Mouse (Mus musculus) thymus, adult 18-20 months (tissue): ENCODE data around the gene Cxcl9.
A peak's percentile ranks its signal among the peaks of the same experiment; 100 is the strongest.
"Not testable (repeated sequence)": the region's sequence is repeated elsewhere in the genome, so short reads cannot be mapped to it uniquely, and the experiment has no call there.

Experiments
- DNase-seq, 2 experiments: peaks; one replicate each; pipeline ENCODE4 v3.0.0; 2022; ENCODE audit warnings: mixed read lengths in 2 of 2

The Cxcl9 gene

DNA sequence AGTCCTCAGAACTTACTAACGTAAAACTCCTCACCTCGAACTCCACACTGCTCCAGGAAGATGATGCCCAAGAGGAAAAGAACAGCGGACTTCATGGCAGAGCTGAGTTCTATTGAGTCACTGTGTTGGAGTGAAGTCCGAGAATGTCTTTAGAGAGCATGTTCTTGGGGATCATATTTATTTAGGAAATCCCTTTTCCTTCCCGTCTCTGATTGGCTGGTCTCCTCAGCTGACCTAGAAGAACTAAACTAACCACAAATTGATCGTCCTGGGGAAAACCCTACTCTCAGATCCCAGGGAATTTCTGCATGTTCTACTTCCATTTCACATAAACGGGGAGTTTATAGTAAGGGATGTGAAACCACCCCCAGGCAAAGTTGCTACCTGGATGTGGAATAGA lies at the start of gene Cxcl9:
Gene Cxcl9, minus strand, starts transcription at position 151 of the 400 bp plus-strand sequence.
- DNase-seq, result no peak

DNA sequence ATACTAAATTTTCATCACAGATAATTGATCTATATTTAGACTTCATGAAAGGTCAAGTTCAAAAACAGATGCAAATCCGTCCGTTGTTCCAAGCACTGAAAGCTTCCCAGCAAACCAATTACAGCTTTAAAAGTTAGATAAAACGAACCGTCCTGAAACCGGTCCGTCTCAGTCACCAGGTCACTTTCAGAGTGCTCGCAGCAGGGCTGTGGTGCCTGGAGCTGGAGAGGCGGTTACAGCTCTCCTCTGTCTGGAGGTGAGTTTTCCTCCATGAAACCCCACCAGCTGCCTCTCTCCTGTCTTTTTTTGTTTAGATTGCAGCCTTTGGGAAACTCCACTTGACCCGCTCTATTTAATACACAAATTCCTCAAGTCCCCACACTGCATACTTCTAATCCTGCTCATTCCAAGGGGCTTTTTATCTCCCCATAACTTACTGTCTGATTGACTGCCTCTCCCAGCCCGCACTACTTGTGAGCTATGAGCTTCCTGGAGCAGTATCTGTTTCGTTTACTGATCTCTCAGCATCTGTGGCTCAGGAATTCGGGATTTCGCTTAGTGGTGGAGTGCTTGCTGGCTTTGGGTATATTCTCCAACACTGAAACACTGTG lies 49.0 kb upstream of the Cxcl9 start:
- DNase-seq, result no peak

DNA sequence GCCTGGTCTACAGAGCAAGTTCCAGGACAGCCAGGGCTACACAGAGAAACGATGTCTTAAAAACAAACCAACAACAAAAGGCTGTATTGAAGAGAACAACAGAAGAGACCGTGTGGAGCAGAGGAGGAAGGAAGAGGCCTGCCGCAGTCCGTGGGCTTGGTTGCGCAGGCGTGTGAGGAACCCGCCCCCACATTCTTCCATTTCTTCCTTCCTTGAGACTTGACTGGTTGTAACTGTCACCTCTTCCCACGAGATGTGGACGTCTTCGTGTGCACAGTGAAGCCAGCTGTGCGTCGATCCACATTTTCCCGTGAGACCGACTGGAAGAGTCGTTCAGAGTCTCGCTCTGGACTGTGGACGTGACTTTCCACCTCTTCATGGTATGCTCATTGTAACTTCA lies 47.5 kb upstream of the Cxcl9 start:
- peak; percentile 29 to 50 for DNase-seq

DNA sequence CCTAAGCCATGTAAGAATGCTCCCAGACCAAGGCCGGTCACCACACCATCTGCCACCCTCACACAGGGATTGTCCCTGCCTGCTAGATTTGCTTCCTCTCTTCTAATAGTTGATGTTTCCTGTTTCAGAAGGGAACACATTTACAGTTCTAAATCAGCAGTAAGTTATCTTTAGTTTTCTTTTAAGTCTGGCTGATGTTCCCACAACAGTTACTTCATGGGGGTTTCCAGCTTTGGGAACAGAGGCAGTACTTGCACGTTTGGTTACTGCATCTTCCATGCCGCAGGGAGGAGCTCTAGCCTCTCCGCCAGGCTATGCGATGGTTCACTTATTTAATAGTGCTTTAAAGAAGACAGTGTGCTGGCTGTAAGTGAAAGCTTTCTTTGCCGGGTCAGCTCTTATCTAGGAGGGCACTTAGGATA lies 46.9 kb upstream of the Cxcl9 start:
- peak; percentile 17 to 34 for DNase-seq

DNA sequence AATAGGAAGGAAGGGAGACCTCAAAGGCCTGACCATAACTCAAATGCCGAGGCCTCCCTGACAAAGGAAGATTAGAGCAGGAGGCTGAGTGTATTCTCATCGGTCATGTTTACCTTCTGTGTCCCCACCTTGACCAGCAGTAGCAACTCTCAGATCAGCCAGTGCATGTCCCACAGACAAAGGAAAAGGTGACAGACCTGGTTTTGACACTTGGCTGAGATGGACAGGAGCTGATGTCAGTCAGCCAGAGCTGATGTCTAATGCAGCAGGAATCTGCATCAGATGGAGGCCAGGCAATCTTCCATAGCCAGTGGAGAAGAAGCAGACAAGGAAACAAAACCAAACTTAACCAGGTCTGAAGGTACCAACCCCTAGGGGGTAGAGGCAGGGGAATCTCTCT lies 44.7 kb upstream of the Cxcl9 start:
- DNase-seq, result no peak

DNA sequence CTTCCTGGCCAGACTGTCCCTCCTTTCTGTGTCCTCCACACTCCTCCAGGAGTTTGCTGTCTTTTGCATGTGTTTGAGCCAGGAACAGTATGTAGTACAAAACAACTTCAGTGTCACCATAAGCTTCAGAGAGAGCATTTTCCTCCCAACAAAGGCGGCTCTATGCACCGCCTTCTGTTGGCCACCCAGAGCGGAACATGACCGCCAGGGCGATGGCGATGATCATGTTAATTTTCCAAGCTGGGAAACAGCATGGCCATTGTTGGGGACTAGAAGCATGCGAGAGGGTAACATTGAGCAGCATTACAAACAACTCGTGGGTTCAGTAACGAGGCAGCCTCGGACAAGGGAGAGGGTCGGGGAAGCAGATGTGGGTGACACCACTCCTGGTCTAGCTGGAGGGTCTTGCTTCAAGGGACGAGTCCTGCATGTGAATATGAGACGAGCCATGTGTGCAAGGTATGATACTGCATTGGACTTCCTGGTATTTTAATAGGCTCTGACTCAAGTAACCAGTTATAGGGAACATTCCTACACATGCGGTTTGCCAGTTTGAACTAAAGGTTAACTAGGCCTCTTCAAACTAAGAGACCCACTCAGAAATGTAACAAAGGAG lies 43.6 kb upstream of the Cxcl9 start:
- no peak for DNase-seq

DNA sequence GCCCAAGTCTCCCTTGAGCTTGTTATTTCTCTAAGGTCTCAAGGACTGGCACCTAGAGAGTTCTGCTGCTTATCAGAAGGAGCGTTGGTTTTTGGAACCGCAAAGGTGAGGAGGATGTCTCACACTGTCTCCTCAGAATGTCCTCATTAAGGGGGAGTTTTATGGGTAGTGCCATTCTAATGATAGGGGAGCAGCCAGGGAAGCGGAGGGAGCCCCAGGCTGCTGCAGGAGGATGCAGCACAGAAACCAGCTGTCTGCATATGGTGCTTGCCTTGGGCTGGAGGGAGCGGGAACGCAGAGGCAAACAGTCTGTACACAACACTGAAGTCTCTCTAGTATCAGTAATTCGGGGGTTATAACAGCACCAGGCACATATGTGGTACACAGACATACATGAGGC lies 43.0 kb upstream of the Cxcl9 start:
- no peak for DNase-seq

DNA sequence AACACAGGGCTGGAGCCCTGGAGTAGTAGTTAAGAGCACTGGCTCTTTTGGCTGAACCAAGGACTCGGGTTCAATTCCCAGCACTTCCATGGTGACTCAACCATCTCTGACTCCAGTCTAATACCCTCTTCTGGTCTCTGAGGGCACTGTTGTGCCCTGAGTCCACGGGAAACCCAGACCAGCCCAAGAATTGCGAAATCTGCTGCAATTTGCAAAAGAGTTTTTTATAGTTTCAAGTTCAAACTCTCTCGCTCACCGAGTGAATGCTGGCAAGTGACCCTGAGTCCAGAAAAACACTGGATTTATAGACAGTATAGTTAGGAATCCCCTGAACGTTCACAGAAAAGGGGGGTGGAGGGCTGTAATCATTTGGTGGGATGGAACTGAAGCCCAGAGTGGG lies 42.5 kb upstream of the Cxcl9 start:
- DNase-seq, result no peak

DNA sequence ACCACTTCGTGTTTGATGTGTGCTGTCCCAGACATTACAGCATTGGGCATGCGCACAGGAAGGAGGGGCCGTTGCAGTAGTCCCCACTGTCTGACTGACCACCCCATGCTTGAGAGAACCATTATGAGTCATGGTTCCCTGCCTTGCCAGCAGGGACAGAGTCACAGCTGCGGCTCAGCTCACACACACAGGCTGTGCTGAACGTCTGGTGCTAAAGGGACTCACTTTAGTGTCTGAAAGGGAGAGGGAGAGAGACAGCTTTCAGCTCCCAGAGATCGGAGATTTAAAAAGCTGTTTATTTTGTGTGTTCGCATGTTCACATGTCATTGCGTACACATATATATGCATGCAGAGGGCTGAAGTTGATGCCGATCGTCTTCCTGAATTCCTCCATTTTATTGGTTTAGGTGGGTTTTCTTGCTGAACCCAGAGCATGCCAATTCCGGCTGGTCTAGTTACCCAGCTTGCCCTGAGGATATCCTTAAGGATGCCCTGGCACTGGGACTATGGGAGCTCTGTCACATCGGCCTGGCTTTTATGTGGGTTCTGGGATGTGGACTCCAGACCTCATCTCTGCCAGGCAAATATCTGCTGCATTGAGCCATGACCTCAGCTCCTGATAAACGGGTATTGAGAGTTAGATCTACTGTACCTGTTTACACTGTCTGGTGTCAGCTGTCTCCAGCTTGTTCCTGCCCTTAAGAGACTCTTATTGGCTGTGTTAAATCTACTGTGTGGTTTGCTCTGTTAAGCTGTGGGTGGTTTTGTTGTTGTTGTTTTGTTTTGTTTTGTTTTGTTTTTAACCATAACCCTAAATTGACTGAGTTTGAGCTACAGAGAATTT lies 41.5 kb upstream of the Cxcl9 start:
- no peak for DNase-seq

DNA sequence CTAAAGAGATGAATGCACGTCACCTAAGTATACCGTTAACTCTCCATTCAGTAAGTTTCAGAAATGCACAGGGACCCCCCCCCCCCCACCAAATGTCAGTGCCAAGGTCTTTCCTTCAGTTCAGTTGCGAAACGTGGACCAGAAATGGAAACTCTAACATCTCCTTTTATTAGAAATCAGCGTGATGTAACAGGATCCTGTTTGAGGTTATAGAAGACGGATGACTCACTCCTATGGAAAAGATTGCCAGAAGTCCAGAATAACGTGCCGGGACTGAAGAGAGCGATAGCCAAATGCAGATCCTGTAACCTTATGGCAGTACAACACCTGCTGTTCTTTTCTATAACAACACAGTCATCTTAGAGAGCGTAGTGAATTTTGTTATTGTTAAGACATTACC lies 40.5 kb upstream of the Cxcl9 start:
- no peak for DNase-seq

DNA sequence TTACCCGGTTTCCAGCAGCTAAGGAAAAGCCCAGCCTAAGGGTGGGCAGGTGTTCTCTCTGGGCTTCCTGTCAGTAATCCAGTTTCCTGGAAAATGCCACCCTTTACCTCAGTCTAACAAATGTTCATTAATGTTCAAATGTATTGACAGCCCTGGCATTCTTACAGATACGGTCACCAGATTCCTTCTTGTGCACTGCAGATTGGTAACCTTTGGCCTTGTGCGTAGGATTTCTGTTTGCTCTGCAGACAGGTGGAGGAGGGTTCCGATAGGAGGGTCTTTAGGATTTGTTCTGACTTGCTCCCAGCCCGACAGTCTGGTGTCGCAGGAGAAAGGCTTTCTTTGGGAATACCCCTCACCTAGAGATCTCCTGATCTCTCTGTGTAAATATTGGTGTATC lies 38.7 kb upstream of the Cxcl9 start:
- DNase-seq, result no peak

DNA sequence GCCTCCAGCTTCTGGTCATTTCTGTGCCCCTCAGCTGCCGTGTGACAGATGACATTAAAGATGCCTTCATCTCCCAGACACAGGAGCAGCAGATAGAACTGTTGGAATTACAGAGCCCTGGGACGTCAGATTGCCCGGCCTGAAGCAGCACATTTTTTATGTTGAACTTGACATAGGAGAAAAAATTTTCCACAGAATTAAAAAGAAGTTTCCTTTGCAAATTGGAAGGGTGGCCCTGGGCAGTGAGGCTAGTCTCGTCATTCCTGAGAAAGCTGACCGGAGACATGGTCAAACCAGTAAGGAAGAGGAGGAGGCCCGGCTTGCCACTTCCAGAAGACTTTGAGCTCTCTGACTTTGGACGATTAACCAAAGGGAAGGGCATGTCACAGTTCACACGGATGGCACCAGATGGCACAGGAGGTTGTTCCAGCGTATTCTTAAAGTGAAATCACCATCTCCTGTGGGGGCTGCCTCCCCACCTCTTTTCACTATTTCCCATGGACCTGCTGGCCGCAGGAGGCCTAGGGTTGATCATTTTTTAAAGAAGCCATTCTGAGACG lies 37.3 kb upstream of the Cxcl9 start:
- no peak for DNase-seq

DNA sequence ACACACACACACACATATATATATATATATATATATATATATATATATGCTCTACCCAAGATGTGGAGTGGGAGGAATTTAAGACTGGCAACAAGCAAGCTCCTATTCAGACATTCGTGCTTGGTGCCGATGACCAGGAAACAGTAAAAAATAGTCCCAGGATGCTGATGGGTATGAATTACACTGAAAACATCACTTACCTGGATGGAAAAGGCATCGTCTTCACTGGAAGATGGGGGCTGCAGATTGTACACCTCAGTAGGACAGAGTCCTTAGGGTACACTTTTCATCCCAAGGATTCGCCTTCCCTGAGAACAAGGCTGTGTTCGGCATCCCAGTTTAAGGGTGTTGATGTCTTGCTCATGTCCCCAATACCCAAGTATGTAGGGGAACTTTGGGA lies 36.1 kb upstream of the Cxcl9 start:
- no peak for DNase-seq

DNA sequence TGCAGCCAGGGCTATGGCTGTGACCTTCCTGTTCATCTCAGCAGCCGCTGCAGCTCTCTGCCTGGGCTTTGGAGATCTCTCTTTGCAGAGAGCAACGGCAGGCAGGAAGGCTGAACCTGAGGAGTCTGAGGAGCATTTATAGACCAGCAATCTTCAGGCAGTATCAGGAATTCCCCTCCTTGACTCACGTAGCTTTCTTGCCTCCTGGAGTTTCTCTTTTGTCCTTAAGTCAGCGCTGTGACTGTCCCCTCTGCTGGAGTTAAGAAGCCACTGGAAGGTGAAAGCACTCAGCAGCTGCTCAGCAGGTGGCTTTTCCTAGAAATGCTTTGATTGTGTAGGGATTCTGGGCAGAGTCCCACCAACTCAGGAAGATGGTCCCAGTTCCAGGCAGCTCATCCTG lies 35.3 kb upstream of the Cxcl9 start:
- DNase-seq, result no peak

DNA sequence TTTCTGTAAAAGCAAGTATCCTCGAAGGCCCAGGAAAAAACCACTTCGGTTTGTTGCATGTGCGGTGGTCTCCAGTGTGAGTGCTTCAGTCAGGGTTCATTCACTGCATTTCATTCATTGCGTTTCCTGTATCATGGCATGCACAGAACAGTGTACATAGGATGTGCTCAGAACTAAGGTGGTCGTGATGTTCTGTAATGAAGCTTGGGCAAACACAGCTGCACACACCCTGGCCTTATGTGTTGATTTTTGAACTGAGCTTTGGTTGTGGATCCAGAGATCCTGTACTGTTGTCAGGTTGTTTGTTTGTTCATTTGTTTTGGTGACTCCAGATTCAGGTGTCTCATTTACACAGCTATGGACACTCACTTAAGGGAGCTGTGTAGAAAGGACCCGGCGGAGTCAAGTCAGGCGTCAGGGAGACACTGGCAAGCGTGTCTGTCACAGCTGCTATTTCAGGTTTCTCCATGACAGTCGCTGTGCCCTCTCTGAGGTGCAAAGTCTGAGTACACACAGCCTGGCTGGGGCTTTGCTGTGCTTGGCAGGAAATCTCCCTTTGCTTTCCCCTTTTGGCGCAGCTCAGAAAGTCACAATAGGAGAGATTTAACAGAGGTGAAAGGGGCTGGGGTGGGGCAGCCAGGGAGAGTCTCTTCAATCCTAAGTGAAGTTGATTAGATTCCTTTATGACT lies 31.0 kb upstream of the Cxcl9 start:
- DNase-seq, result no peak

DNA sequence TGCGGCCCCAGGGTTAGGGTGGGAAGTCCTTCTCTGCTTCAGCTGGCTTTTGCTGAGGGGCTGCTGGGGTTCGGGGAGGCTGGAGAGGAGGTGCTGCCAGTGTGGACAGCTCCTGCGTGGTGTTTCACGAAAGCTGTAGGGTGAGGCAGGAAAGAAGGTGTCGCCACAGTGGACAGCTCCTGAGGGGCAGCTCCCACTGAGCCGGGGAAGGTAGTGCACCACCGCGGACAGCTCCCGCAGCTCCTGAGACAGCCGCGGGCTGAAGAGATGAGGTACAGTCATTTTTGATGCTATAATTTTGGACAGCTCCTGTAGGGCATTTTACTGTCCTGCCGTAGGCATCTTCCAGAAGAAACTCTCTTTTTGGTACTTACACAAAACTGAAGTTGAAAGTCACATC lies 30.2 kb upstream of the Cxcl9 start:
- DNase-seq, result no peak

DNA sequence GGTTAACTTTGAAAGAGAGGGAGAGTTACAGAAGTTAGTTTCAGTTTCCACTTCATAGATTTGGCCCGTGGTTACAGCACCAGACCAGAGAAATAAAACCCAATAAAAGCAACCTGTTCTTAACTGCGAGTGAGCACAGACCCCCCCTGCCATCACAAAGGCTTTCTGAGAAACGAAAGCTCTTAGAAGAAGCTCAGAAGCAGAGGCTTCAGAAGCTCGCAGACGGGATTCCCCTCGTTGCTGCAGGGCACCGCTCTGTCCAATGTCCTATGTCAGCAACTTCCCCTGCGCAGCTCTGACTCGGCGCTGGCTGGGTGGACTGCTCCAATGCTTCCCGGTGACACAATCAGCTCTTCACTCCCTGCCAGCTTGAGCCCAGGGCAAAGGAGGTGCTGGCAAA lies 25.6 kb upstream of the Cxcl9 start:
- DNase-seq, result peak; percentile 25 to 28

DNA sequence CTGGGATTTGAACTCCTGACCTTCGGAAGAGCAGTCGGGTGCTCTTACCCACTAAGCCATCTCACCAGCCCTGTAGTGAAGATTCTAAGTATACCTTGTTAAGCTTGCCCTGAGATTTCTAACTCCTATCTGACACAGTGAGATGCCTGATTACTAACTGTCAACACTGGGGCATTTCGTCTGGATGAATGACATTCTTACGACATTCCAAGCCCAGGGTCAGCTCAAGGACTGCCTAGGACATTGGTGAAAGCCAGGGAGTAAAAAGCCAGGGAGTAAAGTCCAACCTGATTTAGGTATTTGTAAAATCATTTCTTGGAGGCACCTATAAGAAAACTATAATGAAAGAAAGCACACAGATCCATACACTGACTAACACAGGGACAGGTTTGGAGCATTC lies 24.8 kb upstream of the Cxcl9 start:
- DNase-seq, result not testable (repeated sequence)

DNA sequence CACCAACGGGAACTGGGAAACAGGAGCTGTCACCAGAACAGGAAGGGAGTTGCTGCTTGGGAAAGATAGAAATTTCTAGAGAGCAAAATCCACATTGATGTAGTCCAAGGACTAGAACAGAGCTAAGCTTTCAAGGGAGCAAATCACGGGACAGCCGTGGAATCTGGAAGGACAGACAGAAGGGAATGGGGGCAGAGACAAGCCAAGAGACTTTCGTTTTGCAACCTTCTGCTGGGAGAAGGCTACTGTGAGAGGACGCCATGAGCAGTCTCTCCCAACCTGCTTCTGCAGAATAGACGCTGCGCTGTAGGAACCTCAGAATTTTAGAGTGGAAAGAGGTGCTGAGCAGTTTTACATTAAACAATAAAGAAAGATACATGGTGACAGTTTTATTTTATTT lies 21.9 kb upstream of the Cxcl9 start:
- no peak for DNase-seq

DNA sequence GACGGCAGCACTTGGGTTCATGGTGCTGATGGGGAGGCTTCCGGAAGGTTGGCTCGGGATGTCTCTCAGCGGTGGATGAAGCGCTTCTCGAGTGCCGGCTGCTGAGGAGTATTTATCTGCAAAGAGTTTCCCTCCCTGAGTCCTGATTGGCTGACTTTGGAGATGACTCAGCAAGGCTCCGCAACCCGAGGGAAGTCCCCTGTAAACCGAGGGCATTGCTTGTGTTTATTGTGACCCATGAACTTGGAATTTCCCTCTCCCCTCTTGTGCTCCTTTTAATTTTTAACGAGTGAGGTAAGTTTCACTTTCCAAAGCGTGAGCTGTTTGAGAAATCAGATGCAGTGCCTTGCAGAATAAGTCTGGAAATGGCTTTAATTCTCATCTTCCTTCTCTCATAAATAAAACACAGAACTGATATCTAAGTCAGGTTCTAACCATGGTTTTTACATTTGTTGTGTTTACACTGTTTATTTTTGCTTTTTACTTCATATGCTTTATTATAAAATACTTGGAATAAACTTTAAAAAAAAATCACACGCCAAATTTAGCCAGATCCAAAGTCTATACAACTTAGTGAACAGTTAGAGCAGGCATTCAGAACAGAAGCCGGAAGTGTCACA lies 21.0 kb upstream of the Cxcl9 start, which contains the start of gene Cxcl10:
Gene Cxcl10, minus strand, starts transcription at position 96 of the 620 bp plus-strand sequence.
- DNase-seq, result peak; percentile 31 to 54

DNA sequence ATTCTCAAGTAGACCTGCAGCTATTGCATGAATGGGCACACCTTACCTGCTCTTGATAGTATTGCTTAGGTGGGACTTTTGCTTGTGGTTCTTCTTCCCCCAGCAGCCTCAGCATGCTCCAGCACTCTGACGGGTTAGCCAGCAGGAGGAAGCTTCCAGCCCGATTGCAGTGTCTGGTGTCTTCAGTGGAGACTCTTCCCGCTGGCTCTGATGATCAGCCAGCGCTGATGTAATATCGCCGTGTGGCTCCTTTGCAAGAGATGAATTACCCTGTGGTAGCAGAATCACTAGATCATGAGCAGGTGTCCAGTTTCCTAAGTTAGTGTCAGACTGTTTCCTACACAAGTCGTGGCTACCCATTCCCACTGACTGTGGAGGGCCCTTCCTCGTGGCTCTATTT lies 17.1 kb upstream of the Cxcl9 start:
- no peak for DNase-seq

DNA sequence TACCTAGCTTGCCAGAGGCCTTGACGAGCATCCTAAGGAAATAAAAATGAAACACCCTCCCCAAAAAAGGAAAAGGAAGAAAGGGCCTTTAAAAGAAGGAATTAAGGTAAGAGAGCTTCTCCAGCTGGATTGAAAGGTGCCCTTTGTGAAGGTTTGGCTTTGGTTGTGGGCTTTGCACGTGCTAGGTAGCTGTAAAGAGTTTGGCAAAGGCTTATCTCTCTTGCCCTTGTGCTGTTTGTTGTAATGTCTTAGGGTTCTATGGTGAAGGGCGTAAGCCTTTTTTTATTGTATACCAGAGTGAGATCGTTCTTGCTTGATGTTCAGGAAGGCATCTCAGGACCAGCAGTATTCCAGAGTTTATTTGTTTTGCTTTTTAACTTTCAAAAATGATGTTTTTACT lies 12.7 kb upstream of the Cxcl9 start:
- no peak for DNase-seq

DNA sequence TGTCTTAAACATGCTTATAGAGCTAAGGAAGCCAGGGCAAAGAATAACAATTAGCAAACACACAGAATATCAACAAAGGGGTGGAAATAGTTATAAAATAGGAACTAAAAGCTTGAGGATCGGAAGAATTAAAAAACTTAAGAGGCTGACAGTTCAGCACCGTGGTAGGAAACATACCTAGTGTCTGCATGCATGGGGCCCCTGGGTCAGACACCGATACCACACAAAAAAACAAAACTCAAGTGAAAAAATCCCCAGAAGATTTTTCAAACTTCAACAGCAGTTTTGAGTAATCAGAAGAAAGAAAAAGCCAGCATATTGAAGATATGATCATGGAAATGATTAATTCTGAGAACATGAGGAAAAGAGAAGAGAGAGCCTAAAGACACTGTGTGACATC lies 8.9 kb upstream of the Cxcl9 start:
- DNase-seq, result no peak
